Mouse (Mus musculus): ENCODE measurements around the gene Olfr1373.

- TF ChIP-seq POLR2A (IDR thresholded peaks at IDR 0.05; ENCODE audit: borderline replicate concordance, extremely low read depth, low read depth, low read length): no peak
- no peak for TF ChIP-seq CTCF (IDR thresholded peaks at IDR 0.05; ENCODE audit: insufficient read depth, low read length)
These were observed 21.8 kb upstream of the Olfr1373 start for GRCm38 (mm10) chr11:52167126-52167525.
